Mouse (Mus musculus): ENCODE measurements at regions not wholly inside any gene's neighbourhood (a gene's known extent, or its start where the extent isn't known, plus 50 kb on each side); places are given as distances from the start of the nearest gene placed in this dataset.

GRCm38 (mm10) chr13:116003733-116004132, 305.8 kb downstream of the Isl1 start:
- no peak for DNase-seq

DNA sequence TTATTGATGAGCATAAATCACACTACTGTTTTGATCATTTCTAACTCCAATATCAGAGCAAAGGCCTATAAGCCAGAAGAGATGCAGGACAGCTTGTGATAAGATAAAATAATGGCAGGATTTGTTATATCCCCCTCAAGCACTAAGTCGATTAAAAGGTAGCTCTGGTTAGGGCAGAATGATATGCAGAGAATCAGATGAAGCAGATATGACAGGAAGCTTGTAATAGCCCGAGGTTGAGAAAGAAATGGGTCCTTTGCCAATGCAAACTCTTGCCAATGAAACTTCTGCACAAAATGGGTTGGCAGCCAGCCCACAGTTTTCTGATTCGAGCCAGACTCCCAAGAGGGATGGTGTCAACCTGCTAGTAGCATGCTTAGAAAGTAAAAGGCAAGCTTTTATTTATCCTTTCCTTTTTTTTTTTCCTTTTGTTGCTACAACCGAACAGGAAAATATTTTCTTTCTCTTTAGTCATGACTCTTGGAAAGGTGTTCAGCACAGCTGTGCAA, 307.0 kb downstream of the Isl1 start:
- DNase-seq: peak; percentile 17 to 19

DNA sequence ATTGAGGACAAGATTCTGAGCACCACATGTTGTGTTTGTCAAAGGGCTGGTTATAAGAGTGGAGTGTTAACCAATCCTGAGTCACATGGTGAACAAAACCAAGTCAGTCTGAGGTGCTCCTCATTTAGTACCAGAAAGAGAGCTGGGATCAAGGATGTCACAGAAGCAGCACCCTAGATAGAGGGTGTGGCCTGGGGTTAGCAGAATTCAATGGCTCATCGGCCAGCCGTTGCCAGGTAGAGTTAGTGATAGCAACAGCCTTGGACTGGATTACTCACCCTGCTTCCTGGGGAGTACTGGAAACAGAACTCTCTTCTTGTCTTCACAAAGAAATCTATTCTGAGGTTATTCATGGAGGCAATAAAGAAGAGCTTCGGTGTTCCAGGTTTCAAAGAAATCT, 318.9 kb downstream of the Isl1 start:
- no peak for DNase-seq

- DNase-seq: no peak
These were observed 320.4 kb downstream of the Isl1 start for GRCm38 (mm10) chr13:115989091-115989490.

- DNase-seq: no peak
These were observed 323.2 kb downstream of the Isl1 start for GRCm38 (mm10) chr13:115986282-115986681.

GRCm38 (mm10) chr13:115985715-115986114, 323.8 kb downstream of the Isl1 start:
- DNase-seq: no peak

DNA sequence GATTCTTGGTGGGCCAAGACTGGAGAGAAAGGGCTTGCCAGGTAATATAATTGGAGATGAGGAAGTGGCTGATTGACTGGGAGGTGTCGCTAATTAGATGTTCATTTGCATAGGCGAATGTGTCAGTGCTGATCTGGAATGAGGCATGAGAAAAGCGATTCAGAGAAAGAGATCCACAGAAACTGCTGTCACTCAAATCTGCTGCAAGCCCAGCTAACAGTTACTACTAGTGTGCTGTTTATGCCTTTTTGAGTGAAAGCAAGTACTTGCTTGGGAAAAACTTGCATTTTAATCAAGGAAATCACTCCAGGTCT, 331.6 kb downstream of the Isl1 start:
- DNase-seq: no peak

DNA sequence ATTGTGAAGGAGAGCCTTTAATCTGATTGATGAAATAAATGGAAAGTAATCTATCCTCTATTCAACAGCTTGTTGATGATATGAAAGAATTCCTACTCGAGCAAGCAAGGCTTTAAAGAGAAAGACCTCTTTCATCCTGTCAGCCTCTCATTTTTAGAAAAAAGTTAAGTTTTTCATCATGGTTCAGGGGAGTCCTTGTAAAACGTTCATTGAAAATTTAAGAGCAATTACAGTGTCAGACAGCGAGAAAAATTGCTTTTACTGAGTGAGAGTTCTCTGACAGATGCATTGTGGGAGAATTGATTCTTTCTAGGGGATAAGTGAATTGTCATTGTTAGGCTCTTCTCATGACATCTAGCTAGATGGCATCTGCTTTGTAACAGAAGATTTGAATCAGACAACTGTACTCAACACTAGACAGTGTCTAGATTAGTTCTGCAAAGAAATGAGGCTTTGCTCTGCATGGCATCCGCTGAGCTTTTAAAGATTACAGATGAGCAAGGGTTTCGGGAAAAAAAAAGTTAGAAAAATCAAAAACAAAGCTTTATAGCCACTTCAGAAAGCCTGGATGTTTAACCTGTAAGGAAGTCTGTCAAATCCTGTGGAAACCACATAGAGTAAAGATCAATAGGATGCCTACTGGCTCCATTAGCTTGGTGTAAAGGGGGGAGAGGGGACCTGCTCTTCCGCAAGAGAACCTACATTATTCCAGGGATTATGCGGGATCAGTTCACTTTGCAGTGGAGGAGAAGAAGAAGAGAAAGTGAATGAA, 332.2 kb downstream of the Isl1 start:
- no peak for DNase-seq
